Mouse (Mus musculus): Measurements from ENCODE around the gene Orm1. TPM values are rescaled to one million over a fixed set of nuclear protein-coding genes. Genes with fewer than 3 reads are reported as not detected.
A peak's percentile ranks its signal among the peaks of the same experiment; 100 is the strongest.

Orm1 gene
- total RNA-seq (2022), result under 1 TPM in 1 of 4 experiments, not detected in 3; 0.75 TPM

- DNase-seq (ENCODE audit: low spot score), result no peak
These were observed at the start of gene Orm1 for GRCm38 (mm10) chr4:63344295-63344694. Gene Orm1 (plus strand): TSS chr4:63344560.

DNA sequence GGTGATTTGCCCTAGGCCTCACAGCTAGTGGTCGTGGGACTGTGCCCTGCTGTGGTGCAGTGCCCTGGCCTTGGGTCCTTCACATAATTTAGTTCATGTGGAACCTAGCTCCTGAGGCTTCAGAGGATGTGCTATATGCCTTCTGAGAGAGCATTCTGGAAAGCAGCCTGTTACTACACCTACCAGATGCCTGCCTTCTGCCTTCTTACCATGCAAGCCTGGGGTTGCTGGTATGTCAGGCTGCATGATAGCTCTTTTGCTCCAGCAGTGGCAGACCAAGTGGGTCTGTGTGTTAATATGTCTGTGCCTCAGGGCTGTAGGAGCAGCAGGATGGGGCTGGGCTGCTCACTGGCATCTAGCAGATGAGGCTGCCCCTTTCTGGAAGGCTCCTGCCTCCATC, 48.7 kb upstream of the Orm1 start:
- DNase-seq (ENCODE audit: low spot score), result no peak

DNA sequence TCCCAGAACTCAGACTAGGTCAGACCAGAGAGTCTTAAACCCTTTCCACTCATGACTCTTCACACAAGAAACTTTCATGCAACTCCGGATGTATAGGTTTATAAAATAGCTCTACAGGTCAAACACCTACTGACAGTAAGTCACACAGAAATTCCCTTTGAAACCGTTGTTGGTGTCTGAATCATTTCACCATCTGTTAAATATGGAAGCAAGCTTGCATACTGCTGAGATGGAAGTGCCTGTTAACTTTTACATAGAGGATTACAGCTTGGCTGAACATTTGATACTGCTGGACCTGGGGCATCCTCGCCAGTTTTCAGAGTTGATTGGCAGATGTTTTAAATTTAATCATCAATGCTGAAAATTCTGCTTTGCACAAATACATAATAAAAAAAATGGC, 48.1 kb upstream of the Orm1 start:
- DNase-seq (ENCODE audit: low spot score), result no peak

DNA sequence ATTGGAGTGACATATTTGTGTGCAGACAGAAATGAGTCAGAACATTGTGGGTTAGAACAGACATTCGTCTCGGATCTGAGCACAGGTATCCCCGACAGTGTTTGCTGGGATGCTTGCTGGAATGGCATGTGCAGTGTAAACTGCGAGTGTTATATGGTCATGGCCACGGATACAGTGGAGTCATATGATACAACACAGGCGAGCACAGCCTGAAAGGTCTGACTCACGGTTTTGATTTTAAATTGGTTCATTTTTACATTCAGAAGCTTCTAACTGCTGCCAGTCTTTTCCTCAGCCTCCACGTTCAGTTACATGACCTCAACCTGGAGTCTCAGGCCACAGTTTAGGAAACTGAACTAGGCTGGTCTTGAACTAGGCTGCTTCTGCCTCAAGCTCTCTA, 47.5 kb upstream of the Orm1 start:
- no peak for DNase-seq (ENCODE audit: low spot score)

GRCm38 (mm10) chr4:63298191-63298590, 46.2 kb upstream of the Orm1 start:
- DNase-seq (ENCODE audit: low spot score), result no peak

DNA sequence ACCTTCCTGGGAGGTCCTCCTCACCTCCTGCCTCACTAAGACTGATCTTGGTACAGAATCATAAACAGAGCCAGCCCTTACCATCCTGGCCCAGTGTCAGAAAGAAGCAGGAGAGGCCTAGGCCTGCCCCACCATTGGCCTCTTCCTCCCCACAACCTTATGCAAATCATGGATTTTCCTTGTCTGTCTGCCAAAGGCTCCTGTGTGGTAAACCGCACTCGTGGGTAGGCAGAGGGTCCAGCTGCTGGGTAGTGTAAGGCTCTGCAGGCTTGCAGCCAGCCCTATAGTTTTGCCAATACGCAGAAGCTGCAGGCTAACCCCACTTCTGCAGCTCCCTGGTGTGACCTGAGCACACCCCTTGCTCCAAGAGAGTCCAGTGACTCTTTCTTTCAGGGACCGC, 41.7 kb upstream of the Orm1 start:
- DNase-seq (ENCODE audit: low spot score), result no peak

- peak; percentile 83 for DNase-seq (ENCODE audit: low spot score)
These were observed 36.9 kb upstream of the Orm1 start for GRCm38 (mm10) chr4:63307175-63308062.

GRCm38 (mm10) chr4:63308316-63308715, 36.0 kb upstream of the Orm1 start:
- peak; percentile 38 for DNase-seq (ENCODE audit: low spot score)

DNA sequence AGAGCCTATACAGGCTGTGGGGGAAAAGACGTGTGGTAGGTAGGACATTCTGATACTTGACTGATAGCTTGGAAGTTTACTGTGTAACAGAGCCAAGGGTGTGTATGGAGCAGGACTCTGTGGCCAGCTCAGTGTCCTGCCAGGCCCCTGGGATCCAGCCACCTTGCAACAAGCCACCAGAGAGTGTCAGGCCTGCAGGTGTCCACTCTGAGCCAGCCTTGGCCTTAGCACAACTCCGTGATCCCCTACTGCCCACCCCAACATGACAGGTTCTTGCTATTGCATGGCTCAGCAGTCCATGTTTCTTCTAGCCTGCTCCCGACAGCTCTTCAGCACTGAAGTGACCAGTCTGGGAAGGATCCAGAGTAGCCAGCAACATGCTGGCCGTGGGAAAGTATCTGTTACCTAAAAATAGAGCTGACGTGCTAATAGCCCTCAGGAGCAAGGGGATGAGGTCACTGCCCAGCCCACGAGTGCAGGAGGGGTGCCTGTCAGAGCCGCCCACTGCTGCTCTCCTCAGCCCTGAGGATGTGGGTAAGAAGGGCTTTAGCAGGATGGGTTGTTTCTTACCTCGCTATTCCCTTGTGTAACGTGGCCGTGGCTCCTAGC, 34.0 kb upstream of the Orm1 start:
- DNase-seq (ENCODE audit: low spot score), result peak; percentile 71

DNA sequence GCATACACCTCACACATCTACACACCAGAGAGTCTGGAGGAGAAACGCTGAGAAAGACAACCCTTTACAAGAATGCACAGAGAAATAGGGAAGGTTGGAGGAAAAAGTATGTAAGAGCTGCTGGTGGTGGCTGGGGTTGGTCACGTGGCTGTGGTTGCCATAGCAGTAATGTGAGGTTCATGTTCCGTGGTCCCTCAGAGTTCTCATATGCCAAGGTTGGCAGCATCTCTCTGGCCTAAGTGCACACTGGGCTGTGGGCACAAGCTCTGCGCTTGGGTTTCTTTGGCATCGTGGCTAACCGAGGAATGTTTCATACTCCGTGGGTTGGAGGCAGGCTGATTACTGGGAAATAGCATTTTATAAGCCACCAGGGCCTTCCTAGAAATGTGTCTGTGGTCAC, 32.9 kb upstream of the Orm1 start:
- DNase-seq (ENCODE audit: low spot score), result no peak

DNA sequence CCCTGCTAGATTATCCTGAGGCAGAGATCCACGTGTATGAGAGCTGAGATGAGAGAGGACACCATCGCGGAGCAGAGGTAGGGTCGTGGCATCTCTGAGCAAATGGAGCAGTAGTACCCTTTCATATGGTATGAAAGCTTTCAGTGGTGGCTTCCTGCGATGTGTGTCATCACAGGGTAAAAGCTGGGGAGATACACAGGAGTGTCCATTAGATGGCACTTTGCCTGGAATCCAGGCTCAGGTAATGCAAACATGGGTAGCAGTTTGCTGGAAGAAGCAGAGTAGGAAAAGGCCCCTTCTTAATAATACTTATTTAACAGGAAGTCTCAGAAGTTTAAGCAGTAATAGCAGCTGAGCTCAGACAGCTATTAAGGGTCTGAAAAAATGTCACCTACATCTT, 30.3 kb upstream of the Orm1 start:
- no peak for DNase-seq (ENCODE audit: low spot score)

DNA sequence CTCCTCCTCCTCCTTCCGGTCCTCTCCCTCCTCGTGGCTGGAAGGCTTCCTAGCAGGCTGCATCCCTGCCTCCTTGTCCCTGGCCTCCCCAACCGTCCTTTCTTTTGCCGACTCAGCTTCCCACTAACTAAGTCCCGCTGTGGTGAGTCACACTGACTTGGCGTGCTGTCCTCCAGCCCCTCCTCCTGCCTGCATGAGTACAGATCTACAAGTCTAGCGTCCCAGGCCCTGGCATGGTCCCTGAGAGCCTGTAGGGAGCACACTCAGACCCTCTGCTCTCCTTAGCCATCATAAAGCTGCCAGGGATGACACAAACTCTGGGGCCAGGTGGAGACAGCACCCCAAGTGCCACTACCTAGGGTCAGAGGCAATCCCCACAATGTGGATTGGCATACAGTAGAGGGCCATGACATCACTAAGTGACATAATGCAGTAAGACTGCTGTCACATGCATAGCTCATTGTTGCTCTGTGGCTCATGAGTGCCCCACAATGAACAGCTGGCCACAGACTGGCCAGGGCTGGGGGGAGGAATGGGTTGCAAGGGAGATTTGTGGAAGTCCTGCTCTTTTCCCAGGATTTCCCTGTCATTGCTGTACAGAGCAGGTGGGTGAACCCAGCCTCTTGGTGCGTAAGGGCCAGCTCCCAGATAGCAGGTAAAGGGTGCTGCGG, 28.1 kb upstream of the Orm1 start:
- DNase-seq (ENCODE audit: low spot score), result peak; percentile 41

DNA sequence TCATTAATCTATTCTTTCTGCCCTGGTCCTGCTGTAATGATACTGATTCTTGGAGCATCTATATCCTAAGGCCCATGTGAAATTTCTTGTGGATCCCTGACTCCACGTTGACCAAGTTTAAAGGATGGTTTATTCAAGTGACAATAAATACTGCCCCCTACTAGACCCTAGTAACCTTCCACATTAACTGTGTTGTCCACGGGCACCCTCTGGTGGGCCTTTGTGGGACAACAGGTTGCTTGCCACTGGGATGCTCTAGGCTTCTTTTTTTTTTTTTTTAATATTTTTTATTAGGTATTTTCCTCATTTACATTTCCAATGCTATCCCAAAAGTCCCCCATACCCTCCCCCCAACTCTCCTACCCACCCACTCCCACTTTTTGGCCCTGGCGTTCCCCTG, 24.8 kb upstream of the Orm1 start:
- DNase-seq (ENCODE audit: low spot score), result peak; percentile 57

- DNase-seq (ENCODE audit: low spot score), result no peak
These were observed 21.0 kb upstream of the Orm1 start for GRCm38 (mm10) chr4:63323275-63323815.

- DNase-seq (ENCODE audit: low spot score), result no peak
These were observed 11.0 kb upstream of the Orm1 start for GRCm38 (mm10) chr4:63333403-63333802.

- DNase-seq (ENCODE audit: low spot score), result no peak
These were observed 5.8 kb upstream of the Orm1 start for GRCm38 (mm10) chr4:63338414-63339076.

- no peak for DNase-seq (ENCODE audit: low spot score)
These were observed 1.9 kb upstream of the Orm1 start for GRCm38 (mm10) chr4:63342491-63342890.

GRCm38 (mm10) chr4:63343608-63344007, 752 bp upstream of the Orm1 start:
- no peak for DNase-seq (ENCODE audit: low spot score)

DNA sequence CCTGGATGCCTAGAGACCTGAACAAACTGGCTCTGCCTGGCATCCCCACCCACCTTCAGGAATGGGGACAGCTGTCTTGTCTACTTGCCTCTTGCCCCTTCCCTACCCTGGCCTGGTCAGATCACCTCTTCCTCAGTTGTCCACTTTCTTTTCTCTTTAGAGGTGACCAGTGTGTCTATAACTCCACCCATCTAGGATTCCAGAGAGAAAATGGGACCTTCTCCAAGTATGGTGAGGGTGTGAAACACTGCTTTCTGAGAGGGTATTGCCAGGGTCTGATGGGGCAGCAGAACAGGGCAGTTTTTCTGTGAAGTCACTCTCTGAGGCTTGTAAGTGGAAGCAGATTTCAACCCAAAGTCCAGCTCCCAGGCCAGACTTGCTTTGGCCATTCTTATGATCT, 901 bp downstream of the Orm1 start:
- no peak for DNase-seq (ENCODE audit: low spot score)

DNA sequence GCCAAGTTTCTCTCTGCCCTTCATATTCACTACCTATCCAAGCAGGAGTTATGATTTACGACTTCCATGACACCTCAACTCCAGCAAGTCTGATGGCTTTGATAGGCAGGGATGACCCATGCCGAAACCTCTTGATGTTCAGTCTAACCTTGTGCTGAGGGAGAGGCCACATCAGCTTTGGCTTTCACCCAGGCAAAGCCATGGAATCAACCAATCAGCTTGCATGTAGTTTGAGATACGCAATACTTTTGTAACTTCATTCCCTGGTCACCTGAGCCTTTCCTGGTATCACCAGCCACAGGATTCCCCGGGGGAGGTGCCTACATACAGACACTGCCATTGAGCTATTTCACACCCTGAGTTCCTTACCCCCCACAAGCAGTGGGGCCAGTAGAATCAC, 2.3 kb downstream of the Orm1 start:
- no peak for DNase-seq (ENCODE audit: low spot score)

- no peak for DNase-seq (ENCODE audit: low spot score)
These were observed 4.2 kb downstream of the Orm1 start for GRCm38 (mm10) chr4:63348524-63348923.
